Mouse (Mus musculus) hindbrain, postnatal 0 days (tissue): ENCODE data around the gene Vmo1. TPM values are rescaled to one million over a fixed set of nuclear protein-coding genes. Genes with fewer than 3 reads are reported as not detected.

ENCODE experiments used
- ATAC-seq: fragments of 200-750 bp; cut with Nextera tagmentation; 2 replicates; pipeline ENCODE4 v1.8.0; 2017; ENCODE audit warnings: mild to moderate bottlenecking, moderate TSS enrichment, moderate library complexity
- DNase-seq: peaks from one replicate; pipeline ENCODE4 v3.0.0-alpha.2; 2015; ENCODE audit warnings: low spot score
- H3K27ac ChIP-seq: fragments of 300-500 bp; sonication (generic); 2 replicates; pipeline ENCODE4 v1.5.1; 2014; ENCODE audit warnings: mild to moderate bottlenecking
- H3K27me3 ChIP-seq: fragments of 300-500 bp; sonication (generic); 2 replicates; pipeline ENCODE4 v1.6.1; 2014; ENCODE audit warnings: low read length, mixed read lengths; ENCODE audit not compliant: insufficient read depth
- H3K36me3 ChIP-seq: fragments of 300-500 bp; sonication (generic); 2 replicates; pipeline ENCODE4 v1.6.1; 2014; ENCODE audit warnings: low read length, mixed read lengths; ENCODE audit not compliant: insufficient read depth
- H3K4me1 ChIP-seq: fragments of 300-500 bp; sonication (generic); 2 replicates; pipeline ENCODE4 v1.6.1; 2014; ENCODE audit warnings: antibody characterized with exemption, low read length, mixed read lengths; ENCODE audit not compliant: insufficient read depth
- H3K4me2 ChIP-seq: fragments of 300-500 bp; sonication (generic); 2 replicates; pipeline ENCODE4 v1.6.1; 2014; ENCODE audit warnings: low read depth, mild to moderate bottlenecking, low read length, moderate library complexity, mixed read lengths
- H3K4me3 ChIP-seq: fragments of 300-500 bp; sonication (generic); 2 replicates; pipeline ENCODE4 v1.5.1; 2014; ENCODE audit warnings: low read length
- H3K9ac ChIP-seq: fragments of 300-500 bp; sonication (generic); replicated peaks from 2 replicates; pipeline ENCODE4 v1.6.1; 2014; ENCODE audit warnings: mild to moderate bottlenecking, low read length, moderate library complexity, mixed read lengths
- H3K9me3 ChIP-seq: fragments of 300-500 bp; sonication (generic); 2 replicates; pipeline ENCODE4 v1.6.1; 2016; ENCODE audit warnings: low read length, mixed read lengths
- CTCF ChIP-seq: IDR thresholded peaks from 2 replicates; pipeline ENCODE4 v1.5.1; 2016; ENCODE audit warnings: antibody characterized with exemption, control low read depth, low read depth
- WGBS: fragments of 180-500 bp; shearing (Covaris S2); extraction: QIAGEN DNeasy Blood & Tissue Kit; methylation state at CpG from one replicate; pipeline ENCODE4 v1.1.7; 2014; 5-methylcytosine and 5-hydroxymethylcytosine counted together
- polyA plus RNA-seq: library from polyadenylated mRNA; unstranded; fragments of >200 nt; fragmentation: Nextera tagmentation; extraction: Ambion mirVana; gene quantifications from 2 replicates; pipeline ENCODE4 v1.2.1, GENCODE M21; 2015
- total RNA-seq: library from RNA; depleted of rRNA; stranded (reverse); fragments of >200 nt; gene quantifications from 2 replicates; pipeline ENCODE4 v1.2.3, GENCODE M21; 2014

Gene Vmo1
- total and polyA plus RNA-seq, 2 experiments from 2014 or later, result not detected

DNA sequence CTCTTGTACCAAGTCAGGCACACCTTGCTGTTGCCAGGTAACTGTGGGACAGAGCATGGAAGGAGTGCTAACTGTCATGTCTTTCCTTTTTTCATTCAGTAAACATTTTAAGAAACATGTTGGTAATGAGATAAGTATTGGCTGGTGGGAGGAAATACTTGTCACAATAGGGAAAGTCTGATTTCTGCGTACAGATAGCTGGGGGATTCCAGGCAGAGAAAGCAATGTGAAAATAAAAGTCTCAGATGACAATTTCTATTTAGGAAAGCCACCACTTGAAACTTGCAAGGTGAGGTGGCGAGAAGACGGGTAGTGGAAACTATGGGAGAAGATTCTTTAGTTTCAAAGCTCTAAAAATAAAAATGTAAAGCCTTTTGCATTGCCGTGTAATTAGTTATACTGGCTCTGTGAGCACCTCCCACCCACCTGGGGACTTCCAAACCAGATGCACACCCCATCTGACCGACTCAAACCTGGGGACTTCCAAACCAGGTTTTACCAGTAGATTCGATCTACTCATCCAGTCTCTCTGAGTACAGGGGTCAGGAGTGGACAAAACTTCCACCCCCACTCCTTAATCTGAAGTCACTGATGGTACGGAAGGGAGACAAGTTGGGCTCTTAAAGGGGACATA is 1.6 kb downstream of the Vmo1 start:
- WGBS, result 80% methylated on average over 7 of the region's 7 CpGs
- ATAC-seq, result no peak

GRCm38 (mm10) chr11:70511825-70512224 is 2.6 kb downstream of the Vmo1 start:
- H3K27ac ChIP-seq, result no peak overlapping the region
- H3K9ac ChIP-seq, result no peak overlapping the region
- H3K4me2 ChIP-seq, result no peak overlapping the region
- WGBS, result 88% methylated on average over 7 of the region's 7 CpGs
- 0 out of 2 replicates have a peak, but pooled peaks cover 6% of the 10 kb centered on the region for H3K4me1 ChIP-seq
- DNase-seq (no peak), ATAC-seq (no peak)
- no peaks in the 10 kb centered on the region for H3K27me3 ChIP-seq
- no peak for TF ChIP-seq CTCF
- no peaks in the 10 kb centered on the region for H3K36me3 ChIP-seq
- H3K4me3 ChIP-seq, result no peak overlapping the region
- H3K9me3 ChIP-seq, result no peaks in the 10 kb centered on the region

More for the DNA sequence above, 1.6 kb downstream of the Vmo1 start:
- Histone ChIP-seq H3K27me3 (no peaks in the 10 kb centered on the region), H3K9me3 (no peaks in the 10 kb centered on the region), H3K9ac (no peak overlapping the region), H3K4me2 (no peak overlapping the region), H3K27ac (no peak overlapping the region), H3K4me3 (no peak overlapping the region), H3K36me3 (no peaks in the 10 kb centered on the region), H3K4me1 (0 out of 2 replicates have a peak, but pooled peaks cover 6% of the 10 kb centered on the region)
- TF ChIP-seq CTCF, result no peak
- DNase-seq, result no peak

DNA sequence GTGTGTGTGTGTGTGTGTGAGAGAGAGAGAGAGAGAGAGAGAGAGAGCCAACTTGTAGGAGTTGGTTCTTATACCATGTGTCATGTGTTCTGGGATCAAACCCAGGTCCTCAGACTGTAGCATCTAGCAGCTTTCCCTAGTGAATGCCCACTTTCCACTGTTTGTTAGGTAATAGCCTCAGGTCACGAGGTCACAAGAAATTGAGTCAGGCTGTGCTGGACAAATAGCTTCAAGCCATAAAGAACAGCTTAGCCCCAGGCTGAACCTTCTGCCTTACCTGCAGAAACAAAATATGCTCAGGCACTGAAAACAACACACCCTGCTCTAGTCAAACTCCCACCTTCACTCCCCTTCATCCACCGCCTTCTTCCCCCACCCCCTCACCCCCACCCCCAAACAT is 3.2 kb downstream of the Vmo1 start:
- no peak overlapping the region for H3K9ac ChIP-seq
- H3K4me3 ChIP-seq, result no peak overlapping the region
- H3K27me3 ChIP-seq, result no peaks in the 10 kb centered on the region
- WGBS, result 73% methylated on average over 2 of the region's 2 CpGs
- DNase-seq (no peak), ATAC-seq (no peak)
- no peak overlapping the region for H3K4me2 ChIP-seq
- no peaks in the 10 kb centered on the region for H3K36me3 ChIP-seq
- no peak for TF ChIP-seq CTCF
- no peak overlapping the region for H3K27ac ChIP-seq
- 0 out of 2 replicates have a peak, but pooled peaks cover 6% of the 10 kb centered on the region for H3K4me1 ChIP-seq
- no peaks in the 10 kb centered on the region for H3K9me3 ChIP-seq

DNA sequence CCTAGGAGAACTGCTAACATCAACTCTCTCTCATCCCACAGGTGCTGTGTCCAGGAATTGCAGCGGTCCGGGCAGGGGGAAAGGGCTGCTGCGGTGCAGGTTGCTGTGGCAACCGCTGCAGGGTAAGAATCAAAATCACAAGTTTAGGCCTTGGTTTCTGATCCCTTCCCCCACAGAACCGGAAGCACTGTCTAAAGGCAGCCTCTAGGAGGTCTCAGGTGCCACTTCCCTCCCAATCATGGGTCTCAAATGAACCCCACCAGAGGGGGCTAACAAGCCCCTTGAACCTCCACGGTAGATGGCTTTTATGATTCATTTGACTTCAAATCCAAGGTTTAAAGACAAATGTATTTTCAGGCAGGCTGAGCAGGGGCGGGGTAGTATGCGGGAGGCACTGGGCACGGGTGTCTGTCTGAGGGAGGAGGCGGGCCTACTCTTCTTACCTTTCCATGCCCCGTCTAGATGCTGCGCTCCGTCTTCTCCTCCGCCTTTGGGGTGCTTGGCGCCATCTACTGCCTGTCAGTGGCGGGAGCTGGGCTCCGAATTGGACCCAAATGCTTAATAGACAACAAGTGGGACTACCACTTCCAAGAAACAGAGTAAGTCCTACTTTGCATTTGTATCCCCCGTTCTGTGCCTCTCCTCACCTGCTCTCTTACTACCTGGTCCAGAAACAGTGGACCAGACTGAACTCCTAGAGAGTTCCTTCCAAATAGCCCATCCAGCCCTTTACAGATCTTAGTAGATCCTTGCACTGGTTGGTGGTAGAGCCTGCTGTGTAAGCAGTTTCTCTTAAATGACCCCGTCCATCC is 4.5 kb downstream of the Vmo1 start:
- ATAC-seq (peak; percentile 88), DNase-seq (peak; percentile 79)
- WGBS, result 5% methylated on average over 18 of the region's 19 CpGs
- H3K4me2 ChIP-seq, result peak overlapping the region; percentile 46
- H3K27me3 ChIP-seq, result no peaks in the 10 kb centered on the region
- 0 out of 2 replicates have a peak overlapping the region, but pooled peaks have one; percentile 9 for H3K9ac ChIP-seq
- H3K4me1 ChIP-seq, result 0 out of 2 replicates have a peak, but pooled peaks cover 6% of the 10 kb centered on the region
- peak overlapping the region; percentile 13 for H3K4me3 ChIP-seq
- peak; percentile 73 for TF ChIP-seq CTCF
- no peaks in the 10 kb centered on the region for H3K36me3 ChIP-seq
- no peak overlapping the region; the same call in 1 of the 2 replicates for H3K27ac ChIP-seq
- no peaks in the 10 kb centered on the region for H3K9me3 ChIP-seq

DNA sequence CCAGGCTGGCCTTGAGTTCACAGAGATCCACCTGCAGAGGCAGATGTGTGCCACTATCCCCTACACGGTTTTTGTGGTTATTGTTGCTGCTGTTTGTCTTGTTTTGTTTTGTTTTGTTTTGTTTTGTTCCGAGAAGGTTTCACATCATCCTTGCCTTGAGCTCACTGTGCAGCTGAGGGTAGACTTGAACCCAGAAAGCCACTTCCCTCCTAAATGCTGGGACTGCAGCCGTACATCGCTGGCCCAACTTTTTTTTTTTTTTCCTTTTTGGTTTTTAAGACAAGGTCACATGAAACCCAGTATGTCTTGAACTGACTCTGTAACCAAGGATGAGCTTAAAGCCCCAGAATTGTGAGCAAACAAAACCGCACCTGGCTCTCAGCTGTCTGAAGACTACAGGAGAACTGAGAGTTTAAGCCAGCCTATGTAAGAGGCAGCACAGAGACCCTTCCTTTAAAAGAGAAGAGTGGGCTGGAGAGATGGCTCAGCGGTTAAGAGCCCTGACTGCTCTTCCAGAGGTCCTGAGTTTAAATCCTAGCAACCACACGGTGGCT is 7.4 kb downstream of the Vmo1 start:
- H3K27me3 ChIP-seq, result no peaks in the 10 kb centered on the region
- WGBS, result 69% methylated on average over 7 of the region's 7 CpGs
- no peak overlapping the region for H3K4me3 ChIP-seq
- TF ChIP-seq CTCF, result no peak
- no peaks in the 10 kb centered on the region for H3K9me3 ChIP-seq
- no peak overlapping the region for H3K4me2 ChIP-seq
- ATAC-seq, result no peak
- no peak for DNase-seq
- 0 out of 2 replicates have a peak, but pooled peaks cover 6% of the 10 kb centered on the region for H3K4me1 ChIP-seq
- H3K36me3 ChIP-seq, result no peaks in the 10 kb centered on the region
- no peak overlapping the region for H3K27ac ChIP-seq
- H3K9ac ChIP-seq, result no peak overlapping the region

- peak; percentile 76 for TF ChIP-seq CTCF
- WGBS, result 29% methylated on average over 4 of the region's 4 CpGs
- Histone ChIP-seq H3K4me1 (0 out of 2 replicates have a peak, but pooled peaks cover 6% of the 10 kb centered on the region), H3K27me3 (no peaks in the 10 kb centered on the region), H3K9ac (no peak overlapping the region), H3K27ac (no peak overlapping the region), H3K4me2 (no peak overlapping the region), H3K9me3 (no peaks in the 10 kb centered on the region), H3K36me3 (no peaks in the 10 kb centered on the region), H3K4me3 (no peak overlapping the region)
- ATAC-seq (no peak), DNase-seq (peak; percentile 70)
Observed at GRCm38 (mm10) chr11:70506385-70506784, 8.0 kb downstream of the Vmo1 start.
